Mouse (Mus musculus): ENCODE data around the gene Cracr2b.

Cracr2b gene

GRCm38 (mm10) chr7:141454967-141455551 lies 5.8 kb upstream of the Cracr2b start, which contains the start of gene Pnpla2:
Gene Pnpla2, plus strand, starts transcription at chr7:141455198.
- DNase-seq (ENCODE audit: low spot score) = peak; percentile 91

- peak; percentile 76 for DNase-seq (ENCODE audit: low spot score)
These were observed 5.1 kb upstream of the Cracr2b start for GRCm38 (mm10) chr7:141455610-141456314.

GRCm38 (mm10) chr7:141456739-141457138 lies 4.2 kb upstream of the Cracr2b start:
- DNase-seq (ENCODE audit: low spot score) = no peak

- DNase-seq (ENCODE audit: low spot score) = no peak
These were observed 3.7 kb upstream of the Cracr2b start for GRCm38 (mm10) chr7:141457236-141457635.

GRCm38 (mm10) chr7:141457986-141458660 lies 2.8 kb upstream of the Cracr2b start:
- peak; percentile 61 for DNase-seq (ENCODE audit: low spot score)

GRCm38 (mm10) chr7:141458661-141459060 lies 2.2 kb upstream of the Cracr2b start:
- no peak for DNase-seq (ENCODE audit: low spot score)

- DNase-seq (ENCODE audit: low spot score) = no peak
These were observed 1.6 kb upstream of the Cracr2b start for GRCm38 (mm10) chr7:141459301-141459711.

GRCm38 (mm10) chr7:141460001-141460390 lies 898 bp upstream of the Cracr2b start:
- no peak for DNase-seq (ENCODE audit: low spot score)

GRCm38 (mm10) chr7:141461521-141462332 lies 833 bp downstream of the Cracr2b start:
- DNase-seq (ENCODE audit: low spot score) = no peak

GRCm38 (mm10) chr7:141462333-141462821 lies 1.5 kb downstream of the Cracr2b start:
- DNase-seq (ENCODE audit: low spot score) = no peak

GRCm38 (mm10) chr7:141463824-141464602 lies 3.1 kb downstream of the Cracr2b start:
- no peak for DNase-seq (ENCODE audit: low spot score)

- no peak for DNase-seq (ENCODE audit: low spot score)
These were observed 3.8 kb downstream of the Cracr2b start for GRCm38 (mm10) chr7:141464603-141465201.

GRCm38 (mm10) chr7:141465388-141466044 lies 4.6 kb downstream of the Cracr2b start:
- DNase-seq (ENCODE audit: low spot score) = no peak

- DNase-seq (ENCODE audit: low spot score) = no peak
These were observed 5.1 kb downstream of the Cracr2b start for GRCm38 (mm10) chr7:141466045-141466394.

GRCm38 (mm10) chr7:141466607-141467148 lies 5.8 kb downstream of the Cracr2b start:
- no peak for DNase-seq (ENCODE audit: low spot score)

GRCm38 (mm10) chr7:141467230-141468030 lies 6.5 kb downstream of the Cracr2b start, which contains the start of gene Cd151:
Gene Cd151, plus strand, starts transcription at chr7:141467392.
- peak; percentile 89 for DNase-seq (ENCODE audit: low spot score)

- no peak for DNase-seq (ENCODE audit: low spot score)
These were observed 7.2 kb downstream of the Cracr2b start for GRCm38 (mm10) chr7:141468164-141468521.

GRCm38 (mm10) chr7:141468522-141469211 lies 7.8 kb downstream of the Cracr2b start:
- peak; percentile 88 for DNase-seq (ENCODE audit: low spot score)

- DNase-seq (ENCODE audit: low spot score) = no peak
These were observed 8.5 kb downstream of the Cracr2b start for GRCm38 (mm10) chr7:141469352-141469751.

Measured in embryo, embryonic 10.5 days (tissue).